In genomic region chr11:79152696-79153095, GRCm38 (mm10) we compare ENCODE assay signal across 14 mouse cellular contexts. TPM values are rescaled to one million over a fixed set of nuclear protein-coding genes. Genes with fewer than 3 reads are reported as not detected.
A peak's percentile ranks its signal among the peaks of the same experiment; 100 is the strongest.
DNase-seq lines count a peak whose midpoint lies in the region; ATAC-seq lines count a peak whose summit lies in the region.
"Had no signal": no experiment of that assay in that cellular context is flagged by ENCODE, and none has a peak within 500 bp of the region (broad histone marks: within the 10 kb centered on the region; RNA-seq: fewer than 3 reads in every experiment).

No protein-coding gene starts in this region.

- no peaks in the 10 kb centered on the region for H3K9me3 ChIP-seq in intestine, embryonic 15.5 days
- H3K9me3 ChIP-seq: liver, embryonic 13.5 days had no signal

- no peaks in the 10 kb centered on the region for H3K36me3 ChIP-seq in intestine, embryonic 15.5 days
- H3K36me3 ChIP-seq: liver, embryonic 13.5 days had no signal

- ATAC-seq in intestine, embryonic 15.5 days, result peak; percentile 54; the same call in 1 of the 2 replicates
- ATAC-seq in neutrophil, adult 5-6 weeks (ENCODE audit: extremely low read depth, insufficient number of reproducible peaks, low FRiP score, poor library complexity, severe bottlenecking), result peak; percentile 43; the same call in 1 of the 2 replicates
- ATAC-seq: forebrain, embryonic 16.5 days had no signal

- no peak overlapping the region for H3K4me2 ChIP-seq in intestine, embryonic 15.5 days (replicated peaks)
- H3K4me2 ChIP-seq: liver, embryonic 13.5 days had no signal

- WGBS in intestine, embryonic 15.5 days, result 54% methylated on average over 5 of the region's 5 CpGs

- H3K4me1 ChIP-seq in intestine, embryonic 15.5 days (replicated peaks), result 0 out of 2 replicates have a peak, but pooled peaks cover 4% of the 10 kb centered on the region

- DNase-seq in cerebellum, postnatal 10 days, result peak; percentile 32 to 58
- no peak for DNase-seq in cerebellum, adult 18-20 months
- peak; percentile 47 for DNase-seq in CD4-positive helper T cell, adult 2 months (ENCODE audit: low read depth, low spot score)
- no peak for DNase-seq in c-Kit-positive CD71-positive TER-119-positive erythroid progenitor cells, embryonic 14.5 days (ENCODE audit: low spot score)
- no peak for DNase-seq in kidney, adult 9 months
- DNase-seq in kidney, postnatal 25 days, result no peak
- DNase-seq: adrenal gland, adult 8-10 months; cerebellum, postnatal 14 days; heart, postnatal 14 days; liver, embryonic 13.5 days had no signal

- no peak overlapping the region for H3K4me3 ChIP-seq in intestine, embryonic 15.5 days (replicated peaks)
- H3K4me3 ChIP-seq: liver, embryonic 13.5 days had no signal

- no peaks in the 10 kb centered on the region for H3K27me3 ChIP-seq in intestine, embryonic 15.5 days (replicated peaks)
- H3K27me3 ChIP-seq: liver, embryonic 13.5 days had no signal

- no peak overlapping the region for H3K9ac ChIP-seq in intestine, embryonic 15.5 days
- H3K9ac ChIP-seq: liver, embryonic 13.5 days had no signal

- H3K27ac ChIP-seq in intestine, embryonic 15.5 days, result no peak overlapping the region
- H3K27ac ChIP-seq: liver, embryonic 13.5 days; stomach, postnatal 0 days had no signal

RNA-seq across cellular contexts. Expression of gene Ksr1, which starts 6.5 kb away (rescaled TPM):
- polyA plus RNA-seq in intestine, embryonic 15.5 days (2015; fragmentation: Nextera tagmentation; extraction: Ambion mirVana), result 3.5 and 4.4 TPM in 2 replicates
- total RNA-seq in neutrophil, adult 5-6 weeks (2017), result 31.3 and 31.8 TPM in 2 replicates

Comparison
In these comparisons a context has a peak if more than half of its experiments do, and no peak if none do; other contexts are left out.
1. DNase-seq: peak in cerebellum, postnatal 10 days (2 of 2) and CD4-positive helper T cell, adult 2 months (single experiment); none in cerebellum, adult 18-20 months (0 of 2), c-Kit-positive CD71-positive TER-119-positive erythroid progenitor cells, embryonic 14.5 days (single experiment), kidney, adult 9 months (single experiment) and kidney, postnatal 25 days (0 of 2).